In the genomic region with DNA sequence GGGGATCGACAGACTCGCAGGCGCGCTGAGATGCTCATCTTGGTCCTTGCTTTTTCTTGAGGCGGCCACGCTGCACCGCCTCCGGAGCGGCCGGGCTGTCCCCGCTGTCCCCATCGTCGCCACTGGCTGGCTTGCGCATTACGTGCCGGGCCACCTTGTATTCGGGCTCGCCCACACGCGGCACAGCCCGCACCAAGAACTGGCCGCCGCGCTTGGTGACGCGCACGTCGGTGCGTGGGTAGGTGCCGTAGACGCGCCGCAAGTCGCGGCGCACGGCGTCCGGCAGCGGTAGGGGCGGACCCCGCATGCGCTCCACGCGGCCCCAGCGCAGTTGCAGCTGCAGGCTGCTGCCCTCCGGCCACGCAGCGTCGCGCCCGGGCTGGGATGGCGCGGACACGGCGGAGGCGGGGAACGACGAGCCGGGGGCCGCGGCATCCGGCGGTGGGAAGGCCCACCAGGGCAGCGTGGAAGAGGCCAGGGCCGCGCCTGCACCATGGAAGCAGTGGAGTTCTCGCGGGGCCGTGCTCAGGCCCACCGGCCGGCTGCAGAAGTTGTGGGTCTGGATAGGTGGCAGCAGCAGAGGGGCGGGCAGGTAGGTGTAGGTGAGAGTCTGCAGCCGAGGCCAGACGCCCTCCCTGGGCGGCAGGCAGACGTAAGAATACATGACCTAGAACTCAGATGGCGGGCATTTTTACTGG, we compare ENCODE assay signal across 8 mouse cellular contexts. TPM values are rescaled to one million over a fixed set of nuclear protein-coding genes. Genes with fewer than 3 reads are reported as not detected.
DNase-seq lines count a peak whose midpoint lies in the region; ATAC-seq lines count a peak whose summit lies in the region.

No protein-coding gene starts in this region.

- peak overlapping the region; percentile 84 for H3K9ac ChIP-seq in heart, embryonic 12.5 days
- H3K9ac ChIP-seq in kidney, embryonic 15.5 days, result peak overlapping the region; percentile 81
- H3K9ac ChIP-seq in midbrain, embryonic 16.5 days (ENCODE audit: low read depth, low read length), result peak overlapping the region; percentile 94

- H3K4me1 ChIP-seq in heart, embryonic 12.5 days (replicated peaks), result peaks cover 15% of the 10 kb centered on the region
- H3K4me1 ChIP-seq in kidney, embryonic 15.5 days, result peaks cover 25% of the 10 kb centered on the region
- peaks cover 18% of the 10 kb centered on the region for H3K4me1 ChIP-seq in midbrain, embryonic 16.5 days (ENCODE audit: control insufficient read depth, insufficient read depth, low read length)

- DNase-seq in adrenal gland, postnatal 4 days (ENCODE audit: low spot score in 2 of 2), result peak; percentile 51 to 62
- peak; percentile 66 for DNase-seq in liver
- peak; percentile 60 to 79 for DNase-seq in spleen, postnatal 4 days (ENCODE audit: low spot score in 2 of 2)

- ATAC-seq in CD4-positive, CD25-positive, alpha-beta regulatory T cell, adult 4 months, result peak; percentile 88
- ATAC-seq in erythroid progenitor cell, adult 5-6 weeks (replicated peaks; ENCODE audit: low FRiP score, poor library complexity, severe bottlenecking), result peak; percentile 65; the same call in 1 of the 2 replicates
- ATAC-seq in heart, embryonic 12.5 days (ENCODE audit: insufficient number of reproducible peaks, low FRiP score), result peak; percentile 76
- ATAC-seq in kidney, embryonic 15.5 days (replicated peaks; ENCODE audit: low FRiP score), result peak; percentile 86
- ATAC-seq in midbrain, embryonic 16.5 days, result peak; percentile 95

- no peaks in the 10 kb centered on the region for H3K9me3 ChIP-seq in heart, embryonic 12.5 days (replicated peaks)
- no peaks in the 10 kb centered on the region for H3K9me3 ChIP-seq in kidney, embryonic 15.5 days (replicated peaks)
- no peaks in the 10 kb centered on the region for H3K9me3 ChIP-seq in midbrain, embryonic 16.5 days (replicated peaks; ENCODE audit: control insufficient read depth, low read length, poor library complexity, severe bottlenecking)

- peaks cover 55% of the 10 kb centered on the region for H3K27me3 ChIP-seq in heart, embryonic 12.5 days (replicated peaks)
- H3K27me3 ChIP-seq in kidney, embryonic 15.5 days, result peaks cover 12% of the 10 kb centered on the region
- H3K27me3 ChIP-seq in midbrain, embryonic 16.5 days (ENCODE audit: control insufficient read depth, insufficient read depth, low read depth, low read length), result peaks cover 5% of the 10 kb centered on the region; the same call in 1 of the 2 replicates

- 1% methylated on average over 78 of the region's 78 CpGs for WGBS in heart, embryonic 12.5 days
- WGBS in kidney, embryonic 15.5 days, result under 1% methylated on average over 78 of the region's 78 CpGs
- WGBS in midbrain, embryonic 16.5 days, result under 1% methylated on average over 77 of the region's 78 CpGs

- H3K4me2 ChIP-seq in heart, embryonic 12.5 days, result peak overlapping the region; percentile 99
- H3K4me2 ChIP-seq in kidney, embryonic 15.5 days, result peak overlapping the region; percentile 95
- peak overlapping the region; percentile 88 for H3K4me2 ChIP-seq in midbrain, embryonic 16.5 days (ENCODE audit: low read length)

- peak overlapping the region; percentile 15 for H3K27ac ChIP-seq in heart, embryonic 12.5 days (ENCODE audit: poor library complexity, severe bottlenecking)
- H3K27ac ChIP-seq in kidney, embryonic 15.5 days, result peak overlapping the region; percentile 90
- H3K27ac ChIP-seq in midbrain, embryonic 16.5 days (ENCODE audit: low read length), result peak overlapping the region; percentile 89

- H3K36me3 ChIP-seq in heart, embryonic 12.5 days, result no peaks in the 10 kb centered on the region
- H3K36me3 ChIP-seq in kidney, embryonic 15.5 days, result no peaks in the 10 kb centered on the region
- no peaks in the 10 kb centered on the region for H3K36me3 ChIP-seq in midbrain, embryonic 16.5 days (ENCODE audit: control insufficient read depth, insufficient read depth, low read length)

- peak overlapping the region; percentile 80 for H3K4me3 ChIP-seq in heart, embryonic 12.5 days
- peak overlapping the region; percentile 70 for H3K4me3 ChIP-seq in kidney, embryonic 15.5 days (replicated peaks)
- peak overlapping the region; percentile 80 for H3K4me3 ChIP-seq in midbrain, embryonic 16.5 days (ENCODE audit: low read depth, low read length)

RNA-seq across cellular contexts. Expression of a gene that starts 1.2 kb away (rescaled TPM):
- under 1 TPM in 1 of 2 experiments, not detected in 1; 0.23 TPM for polyA plus RNA-seq in CD4-positive, CD25-positive, alpha-beta regulatory T cell, adult 4 months (2017; shearing (Covaris generic))
- total RNA-seq in adrenal gland, postnatal 4 days (2021), result 1 to 10 TPM in 1 of 2 experiments, under 1 TPM in 1; 0.73 to 1.6 TPM
- total RNA-seq in erythroid progenitor cell, adult 5-6 weeks (2015; ENCODE audit: low replicate concordance), result not detected in 2 replicates
- not detected in 2 replicates for total RNA-seq in erythroid progenitor cell, adult 5-6 weeks (2017; ENCODE audit: low replicate concordance)
- polyA plus RNA-seq in heart, embryonic 12.5 days (2016; fragmentation: Nextera tagmentation; extraction: Ambion mirVana), result 0.36 and 1.2 TPM in 2 replicates
- 2.0 and 2.6 TPM in 2 replicates for polyA plus RNA-seq in kidney, embryonic 15.5 days (2015; fragmentation: Nextera tagmentation; extraction: Ambion mirVana)
- polyA plus RNA-seq in midbrain, embryonic 16.5 days (2015; fragmentation: Nextera tagmentation; extraction: Ambion mirVana), result 1.4 and 2.7 TPM in 2 replicates

RNA-seq across cellular contexts. Expression of a gene that starts 8.0 kb away (rescaled TPM):
- polyA plus RNA-seq in CD4-positive, CD25-positive, alpha-beta regulatory T cell, adult 4 months (2017; shearing (Covaris generic)), result 10 to 100 TPM in 1 of 2 experiments, 1 to 10 TPM in 1; 3.8 to 10.5 TPM
- 1 to 10 TPM; 4.8 to 5.7 TPM for total RNA-seq in adrenal gland, postnatal 4 days (2021)
- 4.6 and 6.1 TPM in 2 replicates for total RNA-seq in erythroid progenitor cell, adult 5-6 weeks (2015; ENCODE audit: low replicate concordance)
- 1.4 and 6.2 TPM in 2 replicates for total RNA-seq in erythroid progenitor cell, adult 5-6 weeks (2017; ENCODE audit: low replicate concordance)
- polyA plus RNA-seq in heart, embryonic 12.5 days (2016; fragmentation: Nextera tagmentation; extraction: Ambion mirVana), result 4.3 and 4.4 TPM in 2 replicates
- 12.5 and 15.0 TPM in 2 replicates for polyA plus RNA-seq in kidney, embryonic 15.5 days (2015; fragmentation: Nextera tagmentation; extraction: Ambion mirVana)
- 10.7 and 11.8 TPM in 2 replicates for polyA plus RNA-seq in midbrain, embryonic 16.5 days (2015; fragmentation: Nextera tagmentation; extraction: Ambion mirVana)

RNA-seq across cellular contexts. Expression of a gene that starts 10.4 kb away (rescaled TPM):
- polyA plus RNA-seq in CD4-positive, CD25-positive, alpha-beta regulatory T cell, adult 4 months (2017; shearing (Covaris generic)), result 10 to 100 TPM; 56.3 to 62.6 TPM
- total RNA-seq in adrenal gland, postnatal 4 days (2021), result 100 to 1,000 TPM; 106 to 112 TPM
- 8.4 and 16.2 TPM in 2 replicates for total RNA-seq in erythroid progenitor cell, adult 5-6 weeks (2015; ENCODE audit: low replicate concordance)
- 42.4 and 50.7 TPM in 2 replicates for total RNA-seq in erythroid progenitor cell, adult 5-6 weeks (2017; ENCODE audit: low replicate concordance)
- polyA plus RNA-seq in heart, embryonic 12.5 days (2016; fragmentation: Nextera tagmentation; extraction: Ambion mirVana), result 97.7 and 116 TPM in 2 replicates
- 158 and 177 TPM in 2 replicates for polyA plus RNA-seq in kidney, embryonic 15.5 days (2015; fragmentation: Nextera tagmentation; extraction: Ambion mirVana)
- 313 and 332 TPM in 2 replicates for polyA plus RNA-seq in midbrain, embryonic 16.5 days (2015; fragmentation: Nextera tagmentation; extraction: Ambion mirVana)

RNA-seq across cellular contexts. Expression of a gene that starts 20.9 kb away (rescaled TPM):
- polyA plus RNA-seq in CD4-positive, CD25-positive, alpha-beta regulatory T cell, adult 4 months (2017; shearing (Covaris generic)), result 1 to 10 TPM; 5.1 TPM
- 10 to 100 TPM in 1 of 2 experiments, 1 to 10 TPM in 1; 9.6 to 10.4 TPM for total RNA-seq in adrenal gland, postnatal 4 days (2021)
- total RNA-seq in erythroid progenitor cell, adult 5-6 weeks (2015; ENCODE audit: low replicate concordance), result not detected in 2 replicates
- total RNA-seq in erythroid progenitor cell, adult 5-6 weeks (2017; ENCODE audit: low replicate concordance), result 2.2 TPM in 1 of 2 replicates, not detected in the other
- polyA plus RNA-seq in heart, embryonic 12.5 days (2016; fragmentation: Nextera tagmentation; extraction: Ambion mirVana), result 9.9 and 10.0 TPM in 2 replicates
- 18.2 and 20.1 TPM in 2 replicates for polyA plus RNA-seq in kidney, embryonic 15.5 days (2015; fragmentation: Nextera tagmentation; extraction: Ambion mirVana)
- 49.5 and 51.3 TPM in 2 replicates for polyA plus RNA-seq in midbrain, embryonic 16.5 days (2015; fragmentation: Nextera tagmentation; extraction: Ambion mirVana)

RNA-seq across cellular contexts. Expression of a gene that starts 22.0 kb away (rescaled TPM):
- 1 to 10 TPM; 3.8 to 6.5 TPM for polyA plus RNA-seq in CD4-positive, CD25-positive, alpha-beta regulatory T cell, adult 4 months (2017; shearing (Covaris generic))
- total RNA-seq in adrenal gland, postnatal 4 days (2021), result 10 to 100 TPM; 19.0 to 22.6 TPM
- not detected in 2 replicates for total RNA-seq in erythroid progenitor cell, adult 5-6 weeks (2015; ENCODE audit: low replicate concordance)
- 2.8 TPM in 1 of 2 replicates, not detected in the other for total RNA-seq in erythroid progenitor cell, adult 5-6 weeks (2017; ENCODE audit: low replicate concordance)
- polyA plus RNA-seq in heart, embryonic 12.5 days (2016; fragmentation: Nextera tagmentation; extraction: Ambion mirVana), result 12.0 and 13.4 TPM in 2 replicates
- polyA plus RNA-seq in kidney, embryonic 15.5 days (2015; fragmentation: Nextera tagmentation; extraction: Ambion mirVana), result 3.9 and 7.2 TPM in 2 replicates
- polyA plus RNA-seq in midbrain, embryonic 16.5 days (2015; fragmentation: Nextera tagmentation; extraction: Ambion mirVana), result 129 and 146 TPM in 2 replicates

Comparison
In these comparisons a context has a peak if more than half of its experiments do, and no peak if none do; other contexts are left out.
1. Peak in every context shown above with its lines: DNase-seq, ATAC-seq, H3K4me3 ChIP-seq and H3K27ac ChIP-seq.
2. H3K27ac ChIP-seq: peak in every context shown above with its lines; median percentile 90 in kidney, embryonic 15.5 days; 89 in midbrain, embryonic 16.5 days; 15 in heart, embryonic 12.5 days.